Mouse (Mus musculus) spleen, embryonic (tissue): ENCODE data around the gene Kidins220.

ENCODE experiments used
- CTCF ChIA-PET: fragments of 350-600 bp; sonication (Branson Sonifier 250); formaldehyde crosslinking; loops from one replicate; lab custom pipeline; 2022; lab: Charles Lee

The Kidins220 gene

DNA sequence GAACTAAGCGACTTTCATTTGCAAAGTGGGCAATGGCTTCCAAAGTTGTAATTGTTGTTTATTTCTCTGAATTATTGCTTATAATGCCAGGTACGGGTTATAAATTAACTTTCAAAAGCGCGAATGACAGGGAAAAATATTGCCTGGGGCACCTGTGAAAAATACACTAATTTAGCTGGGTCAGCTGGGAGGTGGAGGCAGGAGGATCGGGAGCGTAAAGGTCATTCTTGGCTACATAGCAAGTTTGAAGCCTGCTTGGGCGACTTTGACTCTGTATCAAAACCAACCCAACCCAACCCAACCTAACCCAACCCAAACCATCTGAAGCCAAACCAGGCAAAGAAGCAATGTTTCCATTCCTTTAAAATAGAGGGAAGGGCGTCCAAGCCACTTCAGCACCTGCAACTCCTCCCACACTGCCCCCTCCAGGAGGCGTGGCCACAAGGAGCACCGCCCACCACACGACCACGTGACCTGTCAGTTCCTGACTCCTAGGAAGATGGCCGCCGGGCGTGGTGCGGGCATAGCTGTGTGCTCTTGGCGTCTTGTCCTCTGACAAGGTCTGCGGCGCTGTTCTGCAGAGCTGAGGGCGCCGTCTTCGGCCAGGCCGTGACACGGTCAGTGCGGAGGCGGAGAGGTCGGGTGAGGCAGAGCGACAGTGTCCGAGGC lies at the start of gene Kidins220:
Kidins220 (plus strand) TSS at position 480 of the 669 bp plus-strand sequence.
- CTCF ChIA-PET, result no interaction called here

GRCm38 (mm10) chr12:24925276-24925675 lies 49.4 kb upstream of the Kidins220 start:
- CTCF ChIA-PET, result interaction anchor here (0.6 kb wide), 1 partner anchor 1684 kb away, joined by 3 read pairs; no protein-coding TSS in a partner anchor

DNA sequence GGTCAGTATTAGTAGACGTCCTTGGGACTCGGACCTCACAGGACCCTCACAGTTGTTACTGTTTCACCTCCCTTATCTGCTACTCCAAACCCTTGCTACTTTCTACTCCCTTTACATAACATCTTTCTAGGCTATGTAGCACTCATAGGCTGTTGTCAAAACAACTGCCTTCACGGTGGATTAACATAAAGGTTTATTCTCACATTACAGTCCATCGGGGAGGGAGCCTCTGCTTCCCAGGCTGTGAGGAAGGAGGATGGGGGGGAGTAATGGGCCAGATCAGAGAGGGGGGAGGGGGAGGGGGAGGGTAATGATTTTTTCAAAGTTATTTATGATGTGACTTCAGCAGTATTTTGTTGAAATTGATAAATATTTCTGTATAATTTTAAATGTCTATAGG lies 49.0 kb upstream of the Kidins220 start:
- CTCF ChIA-PET, result no interaction called here

DNA sequence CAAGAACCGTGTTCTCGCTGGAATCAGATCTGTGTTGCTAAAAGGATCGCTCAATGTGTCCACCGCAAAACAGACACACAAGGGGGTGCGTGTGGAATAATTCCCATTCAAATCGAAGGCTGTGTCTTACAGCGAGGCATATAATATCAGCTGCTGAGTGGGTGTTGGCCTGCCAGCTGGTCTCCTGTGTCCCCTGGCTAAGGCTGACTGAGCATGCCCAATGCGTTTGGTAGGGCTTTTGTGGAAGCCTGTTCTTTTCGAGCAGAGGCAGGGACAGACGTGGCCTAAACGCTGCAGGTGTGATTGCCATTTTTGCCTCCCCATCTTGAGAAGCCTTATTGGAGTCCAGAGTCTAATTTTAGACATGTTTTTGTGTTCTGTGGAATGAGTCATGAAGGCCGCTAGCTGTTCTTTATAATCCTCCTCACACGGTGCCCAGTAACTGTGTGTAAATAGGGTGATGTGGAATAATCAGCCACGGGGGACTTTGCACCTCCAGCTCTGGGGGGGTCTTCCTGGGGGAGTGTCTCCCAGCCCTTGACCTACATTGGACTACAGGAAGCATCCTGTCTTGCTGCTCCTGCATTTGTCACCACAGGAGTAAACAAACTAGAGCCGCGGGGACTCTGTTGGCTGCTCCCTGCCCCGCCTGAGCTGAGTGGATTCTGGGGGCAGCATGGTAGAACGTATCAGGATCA lies 46.5 kb upstream of the Kidins220 start:
- CTCF ChIA-PET, result no interaction called here

GRCm38 (mm10) chr12:24929043-24929442 lies 45.7 kb upstream of the Kidins220 start:
- CTCF ChIA-PET, result no interaction called here

DNA sequence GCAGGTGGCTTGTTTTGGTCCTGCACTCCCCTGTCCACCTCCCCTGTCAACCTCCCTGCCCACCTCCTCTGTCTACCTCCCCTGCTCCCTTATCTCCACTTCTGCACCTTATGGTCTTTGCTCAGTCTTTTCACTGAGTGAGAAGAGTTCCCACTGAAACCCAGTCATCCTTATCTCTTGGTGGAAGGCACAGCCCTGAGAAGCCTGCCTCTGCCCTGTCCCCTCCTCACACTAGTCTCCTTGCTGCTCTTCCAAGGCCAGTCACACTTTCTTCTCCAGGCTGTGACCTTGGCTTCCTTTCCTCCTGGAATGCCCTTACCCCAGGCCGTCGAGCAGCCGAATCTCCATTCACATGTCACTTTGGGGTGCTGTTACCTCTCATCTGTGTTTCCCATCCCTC lies 44.0 kb upstream of the Kidins220 start:
- CTCF ChIA-PET, result no interaction called here

GRCm38 (mm10) chr12:24932120-24932519 lies 42.6 kb upstream of the Kidins220 start:
- CTCF ChIA-PET, result no interaction called here

GRCm38 (mm10) chr12:24933206-24933775 lies 41.4 kb upstream of the Kidins220 start:
- CTCF ChIA-PET, result no interaction called here

GRCm38 (mm10) chr12:24933996-24934395 lies 40.7 kb upstream of the Kidins220 start:
- CTCF ChIA-PET, result no interaction called here

GRCm38 (mm10) chr12:24936281-24936680 lies 38.4 kb upstream of the Kidins220 start:
- CTCF ChIA-PET, result no interaction called here

DNA sequence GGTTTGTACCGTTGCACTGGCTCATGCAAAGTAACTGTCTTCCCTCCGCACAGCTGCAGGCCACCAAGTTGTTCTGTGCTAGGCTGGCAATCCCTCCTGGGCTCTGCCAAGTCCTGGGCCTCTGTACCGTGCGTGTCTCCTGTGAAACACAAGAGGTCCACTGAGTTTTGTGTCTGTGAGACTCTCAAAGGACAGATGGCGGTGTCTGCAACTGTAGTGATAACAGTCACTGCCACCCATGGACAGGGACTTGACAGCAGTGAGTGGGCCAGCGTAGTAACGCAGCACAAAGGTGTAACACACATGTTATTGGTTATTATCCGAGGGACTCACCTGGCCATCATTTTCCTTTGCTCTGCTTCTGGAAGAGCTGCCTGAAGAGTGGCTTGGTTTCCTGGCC lies 35.4 kb upstream of the Kidins220 start:
- CTCF ChIA-PET, result no interaction called here

DNA sequence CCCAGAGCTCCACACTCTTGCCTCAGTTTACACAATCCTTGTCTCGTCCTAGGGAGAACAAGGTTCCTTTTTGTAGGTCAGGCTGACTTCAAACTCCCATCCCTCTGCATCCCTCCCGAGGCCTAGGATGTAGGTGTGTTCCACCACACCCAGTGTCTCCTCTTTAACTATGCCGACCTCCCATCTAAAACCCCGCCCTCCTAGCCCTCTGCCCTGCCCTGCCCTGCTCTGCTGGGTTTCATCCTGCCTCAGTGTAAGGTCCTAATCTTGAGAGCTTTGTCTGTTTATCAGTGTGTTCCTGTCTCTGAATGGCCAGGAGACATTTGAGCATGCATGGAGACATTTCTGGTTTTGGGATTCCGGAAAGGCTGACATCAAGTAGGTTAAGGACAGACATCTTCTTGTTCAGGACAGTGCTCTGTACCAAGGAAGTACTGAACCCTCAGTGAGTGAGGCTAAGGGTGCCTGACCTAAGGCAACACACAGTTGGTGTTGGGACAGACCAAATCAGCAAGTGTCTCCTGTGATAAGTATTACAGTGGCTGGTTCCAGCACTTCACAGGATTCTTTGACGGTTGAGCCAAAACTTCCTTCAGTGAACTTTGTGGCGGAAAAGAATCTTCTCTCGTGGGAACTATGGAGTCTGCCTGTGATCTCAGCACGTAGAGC lies 32.0 kb upstream of the Kidins220 start:
- CTCF ChIA-PET, result no interaction called here

DNA sequence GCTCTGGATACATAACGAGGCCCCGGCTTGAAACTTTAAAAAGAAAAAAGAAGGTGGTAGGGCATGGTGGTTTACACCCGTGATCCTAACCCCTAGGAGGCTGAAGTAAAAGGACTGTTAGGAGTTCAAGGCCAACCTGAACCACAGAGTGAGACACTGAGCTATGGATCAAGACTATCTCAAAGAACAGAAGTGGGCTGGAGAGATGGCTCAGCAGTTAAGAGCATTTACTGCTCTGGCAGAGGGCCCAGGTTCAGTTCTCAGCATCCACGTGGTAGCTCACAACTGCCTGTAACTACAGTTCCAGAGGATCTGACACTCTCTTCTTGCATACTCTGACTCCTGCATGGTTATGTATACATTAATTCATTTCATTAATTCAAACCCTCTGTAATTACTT lies 31.3 kb upstream of the Kidins220 start:
- CTCF ChIA-PET, result no interaction called here

GRCm38 (mm10) chr12:24944597-24944996 lies 30.1 kb upstream of the Kidins220 start:
- CTCF ChIA-PET, result no interaction called here

- CTCF ChIA-PET, result no interaction called here
Observed at GRCm38 (mm10) chr12:24947065-24947464, 27.7 kb upstream of the Kidins220 start.

DNA sequence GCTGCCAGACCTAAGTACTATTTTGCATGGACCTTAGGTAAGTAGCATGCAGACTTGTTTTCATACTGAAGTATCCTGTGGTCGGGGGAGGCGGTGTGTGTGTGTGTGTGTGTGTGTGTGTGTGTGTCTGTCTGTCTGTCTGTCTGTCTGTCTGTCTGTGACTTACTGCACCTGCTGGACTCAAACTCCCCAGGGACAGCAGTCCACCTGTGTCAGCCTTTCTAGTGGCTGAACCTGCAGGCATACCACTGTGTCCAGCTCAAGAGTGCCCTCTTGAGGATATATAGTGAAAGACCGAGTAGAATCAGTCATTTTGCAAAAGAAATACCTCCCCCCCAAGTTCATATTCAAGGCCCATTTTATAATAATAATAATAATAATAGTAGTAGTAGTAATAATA lies 26.4 kb upstream of the Kidins220 start:
- CTCF ChIA-PET, result interaction anchor here (1.0 kb wide), 1 partner anchor 237 kb away, joined by 3 read pairs; no protein-coding TSS in a partner anchor

- CTCF ChIA-PET, result no interaction called here
Observed at GRCm38 (mm10) chr12:24950376-24951046, 24.2 kb upstream of the Kidins220 start.

DNA sequence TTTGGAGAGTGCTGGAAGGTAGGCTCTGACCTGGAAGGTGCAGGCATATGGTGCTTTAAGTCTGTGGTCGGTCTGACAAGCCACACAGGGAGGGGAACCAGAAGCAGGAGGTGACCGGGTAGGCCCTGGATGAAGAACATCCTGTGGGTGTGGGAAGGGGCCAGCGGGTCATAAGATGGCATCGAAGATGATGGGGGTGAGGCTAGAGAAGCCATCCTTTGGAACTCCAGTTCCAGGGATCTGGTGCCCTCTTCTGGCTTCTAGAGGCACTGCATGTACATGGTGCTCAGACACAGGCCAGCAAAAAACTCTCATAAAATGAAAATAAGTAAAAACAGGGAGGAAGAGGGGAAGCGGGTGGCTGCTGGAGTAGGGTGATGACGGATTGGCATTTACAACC lies 22.6 kb upstream of the Kidins220 start:
- CTCF ChIA-PET, result interaction anchor here (1.0 kb wide), 1 partner anchor 16 kb away, joined by 3 read pairs; no protein-coding TSS in a partner anchor

GRCm38 (mm10) chr12:24955137-24955536 lies 19.6 kb upstream of the Kidins220 start:
- CTCF ChIA-PET, result no interaction called here

GRCm38 (mm10) chr12:24958526-24958925 lies 16.2 kb upstream of the Kidins220 start:
- CTCF ChIA-PET, result no interaction called here

DNA sequence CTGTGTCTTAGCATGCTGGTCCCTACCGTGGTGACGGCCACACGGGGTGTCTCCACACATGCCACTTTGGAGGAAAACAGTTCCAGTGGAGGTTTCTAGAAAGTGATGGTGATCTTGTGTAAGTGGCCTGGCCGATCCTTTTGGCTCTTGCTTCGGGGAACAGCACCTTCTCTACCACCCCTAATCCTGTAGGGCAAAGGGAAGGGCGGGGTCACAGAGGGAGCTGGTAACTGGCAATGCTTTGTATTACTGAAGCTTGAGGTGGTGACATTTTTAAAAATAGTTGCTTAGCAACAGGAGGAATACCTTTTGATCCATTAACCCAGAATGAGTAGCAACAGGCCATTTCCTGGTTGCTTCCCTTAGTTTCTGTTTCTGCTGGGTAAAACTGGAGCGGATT lies 12.9 kb upstream of the Kidins220 start:
- CTCF ChIA-PET, result no interaction called here
